Mouse (Mus musculus): ENCODE measurements at regions not wholly inside any gene's neighbourhood (a gene's known extent, or its start where the extent isn't known, plus 50 kb on each side); places are given as distances from the start of the nearest gene placed in this dataset.

DNA sequence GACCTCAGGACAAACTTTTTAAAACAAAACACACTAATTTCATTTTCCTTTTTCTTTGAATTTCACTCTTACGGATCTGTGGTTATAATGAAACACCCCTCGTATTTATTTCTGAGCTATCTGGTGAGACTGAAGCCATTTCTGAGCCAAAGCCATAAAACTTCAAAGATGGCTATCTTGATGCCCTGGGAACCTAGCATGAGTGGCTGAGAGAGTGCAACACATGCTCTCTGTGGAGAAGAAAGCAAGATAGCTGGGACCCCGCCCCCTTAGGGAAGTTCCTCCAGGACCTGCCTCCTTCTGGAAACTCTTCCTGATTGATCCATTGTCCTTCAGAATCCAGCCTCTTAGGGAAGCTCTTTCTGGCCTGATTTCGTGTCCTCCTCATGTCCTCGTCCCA, 57.6 kb upstream of the Myb start:
- DNase-seq (ENCODE audit: low read depth, low spot score) = no peak
- Histone ChIP-seq H3K27me3 (ENCODE audit: control insufficient read depth, insufficient read depth, low read length, poor library complexity, severe bottlenecking) (no peaks in the 10 kb centered on the region), H3K36me3 (ENCODE audit: control insufficient read depth, insufficient read depth, low read length, poor library complexity, severe bottlenecking) (no peaks in the 10 kb centered on the region)

DNA sequence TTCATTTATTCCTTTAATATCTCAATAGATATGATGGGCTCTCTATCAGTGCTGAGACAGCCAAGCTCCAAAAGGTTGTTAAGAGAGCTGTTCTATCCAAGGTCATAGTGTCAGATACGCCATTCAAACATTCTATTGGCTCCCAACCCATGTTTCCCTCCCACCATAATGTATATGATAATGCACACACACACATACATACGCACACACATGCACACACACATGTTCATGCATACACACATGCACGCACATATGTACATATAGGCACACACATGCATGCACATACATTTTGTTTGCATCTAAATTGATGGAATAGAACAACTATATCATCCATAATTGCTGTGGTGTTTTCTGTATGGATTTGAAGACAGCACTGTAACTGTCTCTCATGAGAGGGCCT, 60.0 kb upstream of the Myb start:
- DNase-seq (ENCODE audit: low read depth, low spot score) = no peak
- Histone ChIP-seq H3K36me3 (ENCODE audit: control insufficient read depth, insufficient read depth, low read length, poor library complexity, severe bottlenecking) (no peaks in the 10 kb centered on the region), H3K27me3 (ENCODE audit: control insufficient read depth, insufficient read depth, low read length, poor library complexity, severe bottlenecking) (no peaks in the 10 kb centered on the region)

GRCm38 (mm10) chr10:21221290-21221926, 60.6 kb upstream of the Myb start:
- H3K36me3 ChIP-seq (ENCODE audit: control insufficient read depth, insufficient read depth, low read length, poor library complexity, severe bottlenecking) = no peaks in the 10 kb centered on the region
- no peaks in the 10 kb centered on the region for H3K27me3 ChIP-seq (ENCODE audit: control insufficient read depth, insufficient read depth, low read length, poor library complexity, severe bottlenecking)
- no peak for DNase-seq (ENCODE audit: low read depth, low spot score)

DNA sequence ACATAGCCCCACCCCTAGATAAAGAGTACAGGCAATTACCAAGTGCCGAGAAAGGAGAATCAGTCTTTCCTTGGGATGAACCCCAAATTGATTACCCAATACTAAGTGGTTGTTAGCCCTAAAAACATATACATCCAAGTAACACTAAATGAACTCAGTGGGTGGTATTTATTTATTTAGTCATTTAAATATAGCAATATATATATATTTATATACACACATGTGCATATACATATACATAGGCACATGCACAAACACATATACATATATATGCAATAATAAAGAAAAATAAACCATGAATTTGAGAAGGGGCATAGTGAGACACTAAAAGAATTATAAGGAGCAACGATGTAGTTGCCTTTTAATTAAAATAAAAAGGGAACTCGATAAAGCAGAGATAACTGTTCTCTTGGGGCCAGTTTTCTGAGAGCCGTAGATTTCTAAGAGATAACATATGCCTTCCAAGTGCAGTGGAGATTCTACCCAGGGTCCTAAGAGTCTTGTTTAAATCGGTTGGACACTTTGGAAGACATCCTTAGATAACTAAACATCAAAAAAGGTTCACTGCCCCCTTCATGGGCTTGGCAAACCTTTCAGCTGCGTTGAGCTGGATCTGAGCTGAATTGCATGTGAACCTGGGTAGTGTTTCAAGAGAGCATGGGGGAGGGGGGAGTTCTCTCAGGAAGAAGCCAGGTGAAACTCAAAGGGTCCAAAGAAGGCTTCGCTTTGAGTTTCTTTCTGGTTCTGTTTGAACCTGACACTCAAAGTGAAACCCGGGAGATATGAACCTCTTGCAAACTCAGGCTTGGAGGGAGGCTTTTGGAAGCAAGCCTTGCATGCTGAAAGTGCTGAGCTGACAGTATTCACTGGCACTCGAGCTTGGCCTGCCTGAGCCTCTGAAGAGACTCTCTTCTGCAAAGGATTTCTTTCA, 61.6 kb upstream of the Myb start:
- Histone ChIP-seq H3K27me3 (ENCODE audit: control insufficient read depth, insufficient read depth, low read length, poor library complexity, severe bottlenecking) (no peaks in the 10 kb centered on the region), H3K36me3 (ENCODE audit: control insufficient read depth, insufficient read depth, low read length, poor library complexity, severe bottlenecking) (no peaks in the 10 kb centered on the region)
- no peak for DNase-seq (ENCODE audit: low read depth, low spot score)

- no peak for DNase-seq (ENCODE audit: low read depth, low spot score)
- H3K36me3 ChIP-seq (ENCODE audit: control insufficient read depth, insufficient read depth, low read length, poor library complexity, severe bottlenecking) = no peaks in the 10 kb centered on the region
- no peaks in the 10 kb centered on the region for H3K27me3 ChIP-seq (ENCODE audit: control insufficient read depth, insufficient read depth, low read length, poor library complexity, severe bottlenecking)
Observed at GRCm38 (mm10) chr10:21223104-21223910, 62.5 kb upstream of the Myb start.

- DNase-seq (ENCODE audit: low read depth, low spot score) = no peak
- Histone ChIP-seq H3K36me3 (ENCODE audit: control insufficient read depth, insufficient read depth, low read length, poor library complexity, severe bottlenecking) (no peaks in the 10 kb centered on the region), H3K27me3 (ENCODE audit: control insufficient read depth, insufficient read depth, low read length, poor library complexity, severe bottlenecking) (no peaks in the 10 kb centered on the region)
Observed at GRCm38 (mm10) chr10:21224229-21224628, 63.4 kb upstream of the Myb start.

GRCm38 (mm10) chr10:21226210-21226609, 65.4 kb upstream of the Myb start:
- no peaks in the 10 kb centered on the region for H3K36me3 ChIP-seq (ENCODE audit: control insufficient read depth, insufficient read depth, low read length, poor library complexity, severe bottlenecking)
- DNase-seq (ENCODE audit: low read depth, low spot score) = peak; percentile 22
- H3K27me3 ChIP-seq (ENCODE audit: control insufficient read depth, insufficient read depth, low read length, poor library complexity, severe bottlenecking) = no peaks in the 10 kb centered on the region

DNA sequence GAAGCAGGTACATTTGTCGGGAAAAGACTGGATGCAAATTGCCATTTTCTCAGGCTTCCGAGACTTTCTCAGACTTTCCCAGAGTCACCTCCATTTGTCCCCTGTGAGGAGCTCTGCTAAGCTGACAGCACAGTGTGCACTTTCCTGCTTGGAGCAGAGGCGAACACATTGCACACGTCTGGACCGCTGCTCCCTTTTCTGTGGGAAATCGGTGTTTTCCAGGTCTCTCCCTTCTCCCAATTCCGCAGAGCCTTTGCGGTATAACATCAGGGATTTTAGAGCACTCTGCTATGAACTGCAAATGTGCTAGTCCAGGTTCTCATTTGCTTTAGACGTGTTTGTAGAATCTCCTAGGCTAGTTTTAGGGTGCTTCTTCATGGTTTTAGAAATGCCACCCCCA, 67.0 kb upstream of the Myb start:
- no peak for DNase-seq (ENCODE audit: low read depth, low spot score)
- no peaks in the 10 kb centered on the region for H3K36me3 ChIP-seq (ENCODE audit: control insufficient read depth, insufficient read depth, low read length, poor library complexity, severe bottlenecking)
- H3K27me3 ChIP-seq (ENCODE audit: control insufficient read depth, insufficient read depth, low read length, poor library complexity, severe bottlenecking) = no peaks in the 10 kb centered on the region

DNA sequence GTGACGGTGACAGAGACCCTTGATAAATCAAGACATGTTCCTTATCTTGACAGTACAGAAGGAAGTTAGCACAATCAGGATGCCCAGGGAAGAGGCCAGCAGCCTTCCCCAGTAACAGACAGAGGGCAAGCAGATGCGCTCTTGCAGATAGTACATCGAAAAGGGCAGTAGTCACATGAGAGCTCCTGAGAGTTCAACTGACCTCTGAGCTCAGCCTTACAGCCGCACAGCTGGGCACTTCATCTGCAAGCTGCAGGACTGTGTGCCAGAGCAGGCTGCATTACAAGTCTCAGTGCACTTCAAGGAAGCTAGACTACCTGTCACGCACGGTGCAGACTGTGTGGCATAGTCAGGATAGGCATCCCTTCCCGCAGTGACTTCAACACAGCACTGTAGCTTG, 67.2 kb upstream of the Hbs1l start:
- DNase-seq (ENCODE audit: low read depth, low spot score) = no peak
- H3K27me3 ChIP-seq (ENCODE audit: control insufficient read depth, insufficient read depth, low read length, poor library complexity, severe bottlenecking) = no peaks in the 10 kb centered on the region
- no peaks in the 10 kb centered on the region for H3K36me3 ChIP-seq (ENCODE audit: control insufficient read depth, insufficient read depth, low read length, poor library complexity, severe bottlenecking)

GRCm38 (mm10) chr10:21235172-21235571, 60.6 kb upstream of the Hbs1l start:
- Histone ChIP-seq H3K36me3 (ENCODE audit: control insufficient read depth, insufficient read depth, low read length, poor library complexity, severe bottlenecking) (no peaks in the 10 kb centered on the region), H3K27me3 (ENCODE audit: control insufficient read depth, insufficient read depth, low read length, poor library complexity, severe bottlenecking) (no peaks in the 10 kb centered on the region)
- peak; percentile 58 for DNase-seq (ENCODE audit: low read depth, low spot score)

- H3K27me3 ChIP-seq (ENCODE audit: control insufficient read depth, insufficient read depth, low read length, poor library complexity, severe bottlenecking) = no peaks in the 10 kb centered on the region
- H3K36me3 ChIP-seq (ENCODE audit: control insufficient read depth, insufficient read depth, low read length, poor library complexity, severe bottlenecking) = no peaks in the 10 kb centered on the region
- no peak for DNase-seq (ENCODE audit: low read depth, low spot score)
Observed at GRCm38 (mm10) chr10:21237000-21237399, 58.8 kb upstream of the Hbs1l start.

DNA sequence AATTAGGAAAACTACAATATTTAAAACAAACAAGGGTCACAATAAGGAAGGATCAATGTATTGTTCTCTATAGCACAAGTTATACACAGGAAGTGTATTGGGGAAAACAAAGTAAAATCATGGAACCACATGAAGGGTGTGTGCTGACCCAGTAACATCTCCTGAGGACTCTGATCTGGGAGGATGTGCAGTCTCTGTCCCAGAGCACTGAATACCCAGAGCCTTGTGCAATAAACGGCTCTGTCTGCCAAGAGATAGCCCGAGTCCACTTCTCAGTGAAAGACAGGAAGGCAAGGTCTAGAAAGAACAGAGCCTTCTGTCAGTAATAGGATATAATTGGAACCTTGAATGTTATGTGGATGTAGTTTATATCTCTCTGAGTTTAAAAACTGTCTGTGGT, 56.3 kb upstream of the Hbs1l start:
- Histone ChIP-seq H3K36me3 (ENCODE audit: control insufficient read depth, insufficient read depth, low read length, poor library complexity, severe bottlenecking) (no peaks in the 10 kb centered on the region), H3K27me3 (ENCODE audit: control insufficient read depth, insufficient read depth, low read length, poor library complexity, severe bottlenecking) (no peaks in the 10 kb centered on the region)
- DNase-seq (ENCODE audit: low read depth, low spot score) = no peak

GRCm38 (mm10) chr10:21241557-21242222, 54.1 kb upstream of the Hbs1l start:
- no peak for DNase-seq (ENCODE audit: low read depth, low spot score)
- Histone ChIP-seq H3K36me3 (ENCODE audit: control insufficient read depth, insufficient read depth, low read length, poor library complexity, severe bottlenecking) (no peaks in the 10 kb centered on the region), H3K27me3 (ENCODE audit: control insufficient read depth, insufficient read depth, low read length, poor library complexity, severe bottlenecking) (no peaks in the 10 kb centered on the region)

DNA sequence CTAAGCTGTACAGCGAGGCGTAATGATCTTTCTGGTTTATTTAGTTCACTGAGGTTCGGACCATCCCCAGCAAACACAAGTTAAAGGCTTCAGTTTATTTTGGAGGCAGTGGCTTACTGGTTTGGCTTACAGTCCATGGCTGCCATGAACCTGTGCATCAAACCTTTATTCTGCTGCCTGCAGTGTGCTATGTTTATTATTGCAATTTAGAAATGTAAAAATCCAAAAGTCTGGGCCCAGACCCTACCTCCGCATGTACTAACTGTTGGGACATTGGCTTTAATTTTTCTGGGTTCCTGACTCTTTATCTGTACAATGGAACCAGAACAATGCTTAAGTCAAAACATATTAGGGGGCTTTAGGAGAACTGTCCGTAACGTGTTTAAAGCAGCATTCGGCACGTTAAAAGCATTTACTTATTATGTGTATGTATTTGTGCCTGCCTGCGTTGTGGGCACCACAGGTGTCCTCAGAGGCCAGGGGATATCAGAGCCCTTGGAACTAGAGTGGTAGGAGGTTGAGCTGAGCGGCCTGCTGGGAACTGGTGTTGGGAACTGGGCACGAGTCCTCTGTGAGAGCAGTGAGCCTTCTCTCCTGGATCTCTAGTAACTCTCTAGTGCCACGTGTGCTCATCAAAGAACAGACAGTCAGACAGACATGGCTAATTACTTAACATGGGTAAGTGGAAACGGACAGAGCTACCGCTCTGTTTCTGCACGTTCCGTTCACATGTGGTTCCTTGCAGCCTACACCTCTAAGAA, 53.1 kb upstream of the Hbs1l start:
- Histone ChIP-seq H3K36me3 (ENCODE audit: control insufficient read depth, insufficient read depth, low read length, poor library complexity, severe bottlenecking) (no peaks in the 10 kb centered on the region), H3K27me3 (ENCODE audit: control insufficient read depth, insufficient read depth, low read length, poor library complexity, severe bottlenecking) (no peaks in the 10 kb centered on the region)
- DNase-seq (ENCODE audit: low read depth, low spot score) = no peak

All from splenic B cell, adult 2 months (primary cell).